ENCODE assay signal across 28 mouse cellular contexts in the genomic region with DNA sequence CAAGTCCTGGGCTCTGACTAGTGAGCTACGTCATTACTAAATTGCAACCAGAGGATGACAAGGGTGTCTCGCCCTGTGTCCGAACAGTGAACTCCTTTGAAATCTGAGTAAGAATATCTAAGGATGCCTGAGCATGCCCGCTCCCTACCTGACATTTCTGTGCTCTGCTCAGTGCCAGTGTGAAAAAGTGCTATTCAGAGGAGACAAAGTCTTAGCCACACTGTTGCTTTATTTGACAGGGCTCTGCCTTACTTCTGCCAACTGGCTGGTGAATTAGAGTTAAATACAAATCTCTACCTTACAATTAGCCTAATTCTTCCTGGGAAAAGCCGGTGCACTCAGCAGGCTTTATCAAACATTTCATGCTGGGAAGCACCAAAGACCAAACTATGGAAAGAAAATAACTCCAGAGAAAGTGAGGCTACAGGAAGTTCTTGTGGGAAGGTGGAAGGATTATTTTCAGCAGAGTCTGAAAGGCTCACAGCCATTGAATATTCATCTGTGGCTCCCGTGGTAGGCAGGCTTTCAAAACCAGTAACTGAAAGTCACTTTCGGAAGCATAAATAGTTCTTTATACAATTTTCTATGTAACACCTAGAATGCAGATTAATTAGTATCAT. TPM values are rescaled to one million over a fixed set of nuclear protein-coding genes. Genes with fewer than 3 reads are reported as not detected.
DNase-seq lines count a peak whose midpoint lies in the region; ATAC-seq and TF ChIP-seq lines count a peak whose summit lies in the region.
"Had no signal": no experiment of that assay in that cellular context is flagged by ENCODE, and none has a peak within 500 bp of the region (broad histone marks: within the 10 kb centered on the region; RNA-seq: fewer than 3 reads in every experiment).

No protein-coding gene starts in this region.

- H3K27me3 ChIP-seq in embryonic facial prominence, embryonic 11.5 days (ENCODE audit: control insufficient read depth, insufficient read depth, low read length) = no peaks in the 10 kb centered on the region
- no peaks in the 10 kb centered on the region for H3K27me3 ChIP-seq in embryonic facial prominence, embryonic 10.5 days (replicated peaks; ENCODE audit: low read depth, poor library complexity, severe bottlenecking)
- H3K27me3 ChIP-seq: embryonic facial prominence, embryonic 12.5 days; liver, embryonic 12.5 days; stomach, embryonic 15.5 days had no signal

- H3K9ac ChIP-seq in embryonic facial prominence, embryonic 11.5 days (replicated peaks; ENCODE audit: low read length) = no peak overlapping the region
- H3K9ac ChIP-seq: embryonic facial prominence, embryonic 12.5 days; liver, embryonic 12.5 days; liver, postnatal 0 days; stomach, embryonic 15.5 days had no signal

- peak; percentile 4 for DNase-seq in embryonic facial prominence, embryonic 11.5 days (ENCODE audit: low spot score)
- no peak for DNase-seq in embryonic facial prominence, embryonic 10.5 days (ENCODE audit: low spot score)
- peak; percentile 61 for DNase-seq in heart, adult 11 months
- DNase-seq in heart, postnatal 36 days = no peak
- no peak for DNase-seq in left cerebral cortex, adult 2 months (ENCODE audit: extremely low spot score in 1 of 2, low spot score in 2 of 2)
- no peak for DNase-seq in left cerebral cortex, postnatal 4 days
- no peak for DNase-seq in layer of hippocampus, adult 18-20 months (ENCODE audit: low spot score in 2 of 2)
- DNase-seq: adrenal gland, postnatal 10 days; cerebellum, adult 11-12 months; cerebellum, postnatal 10 days; gastrocnemius, postnatal 14 days; kidney, adult 9 months; kidney, postnatal 10 days; liver, postnatal 0 days; lung, postnatal 36 days; right cerebral cortex, postnatal 25 days had no signal

- ATAC-seq in embryonic facial prominence, embryonic 11.5 days (replicated peaks; ENCODE audit: insufficient number of reproducible peaks, low FRiP score, low TSS enrichment, low read depth) = no peak
- ATAC-seq: intestine, embryonic 16.5 days; liver, embryonic 12.5 days; liver, postnatal 0 days; midbrain, embryonic 16.5 days; Patski had no signal

- H3K36me3 ChIP-seq in embryonic facial prominence, embryonic 11.5 days (replicated peaks; ENCODE audit: control insufficient read depth, insufficient read depth, low read depth, low read length) = no peaks in the 10 kb centered on the region
- no peaks in the 10 kb centered on the region for H3K36me3 ChIP-seq in embryonic facial prominence, embryonic 10.5 days (replicated peaks)
- H3K36me3 ChIP-seq: embryonic facial prominence, embryonic 12.5 days; heart, embryonic 10.5 days; liver, embryonic 12.5 days; stomach, embryonic 15.5 days had no signal

- H3K4me1 ChIP-seq in embryonic facial prominence, embryonic 11.5 days (ENCODE audit: control insufficient read depth, insufficient read depth, low read length) = no peaks in the 10 kb centered on the region
- H3K4me1 ChIP-seq in embryonic facial prominence, embryonic 10.5 days = peaks cover 8% of the 10 kb centered on the region
- H3K4me1 ChIP-seq: embryonic facial prominence, embryonic 12.5 days; liver, embryonic 12.5 days; stomach, embryonic 15.5 days had no signal

- intact Hi-C loops in heart, postnatal 36 days (cut with DNase I) = no loop called here
- intact Hi-C loops in left cerebral cortex, adult 2 months (cut with DNase I) = loop anchor here (2.0 to 5.0 kb wide), 2 partner anchors 47 to 57 kb away; a partner anchor contains a TSS
- intact Hi-C loops in left cerebral cortex, postnatal 4 days (cut with DNase I) = no loop called here

- TF ChIP-seq CTCF in left cerebral cortex, adult 2 months (IDR thresholded peaks at IDR 0.05) = no peak

- no peak overlapping the region for H3K4me3 ChIP-seq in embryonic facial prominence, embryonic 11.5 days (ENCODE audit: low read depth, low read length)
- H3K4me3 ChIP-seq in embryonic facial prominence, embryonic 10.5 days = no peak overlapping the region
- H3K4me3 ChIP-seq in left cerebral cortex, adult 2 months = no peak overlapping the region
- H3K4me3 ChIP-seq: embryonic facial prominence, embryonic 12.5 days; heart, embryonic 10.5 days; liver, embryonic 12.5 days; stomach, embryonic 15.5 days had no signal

- 29% methylated on average over 7 of the region's 7 CpGs for WGBS in embryonic facial prominence, embryonic 11.5 days
- 37% methylated on average over 7 of the region's 7 CpGs for WGBS in embryonic facial prominence, embryonic 10.5 days

- H3K27ac ChIP-seq in embryonic facial prominence, embryonic 11.5 days (replicated peaks; ENCODE audit: low read depth, low read length) = no peak overlapping the region
- no peak overlapping the region for H3K27ac ChIP-seq in embryonic facial prominence, embryonic 10.5 days (replicated peaks)
- H3K27ac ChIP-seq in left cerebral cortex, adult 2 months = 0 out of 2 replicates have a peak overlapping the region, but pooled peaks have one; percentile 22
- H3K27ac ChIP-seq: embryonic facial prominence, embryonic 12.5 days; heart, embryonic 10.5 days; liver, embryonic 12.5 days; stomach, embryonic 15.5 days had no signal

- H3K9me3 ChIP-seq in embryonic facial prominence, embryonic 11.5 days (replicated peaks; ENCODE audit: control insufficient read depth, low read length) = no peaks in the 10 kb centered on the region
- H3K9me3 ChIP-seq in embryonic facial prominence, embryonic 10.5 days = no peaks in the 10 kb centered on the region
- H3K9me3 ChIP-seq: heart, embryonic 10.5 days; liver, embryonic 12.5 days; stomach, embryonic 15.5 days had no signal

- H3K4me2 ChIP-seq in embryonic facial prominence, embryonic 11.5 days (ENCODE audit: low read depth, low read length) = no peak overlapping the region
- H3K4me2 ChIP-seq: embryonic facial prominence, embryonic 12.5 days; liver, embryonic 12.5 days; midbrain, embryonic 11.5 days; stomach, embryonic 15.5 days had no signal

RNA-seq across cellular contexts. Expression of a gene that starts 57.1 kb away (rescaled TPM):
- 1.7 and 2.6 TPM in 2 replicates for polyA plus RNA-seq in embryonic facial prominence, embryonic 11.5 days (2014; fragmentation: Nextera tagmentation; extraction: Ambion mirVana)
- 2.3 and 2.6 TPM in 2 replicates for polyA plus RNA-seq in embryonic facial prominence, embryonic 10.5 days (2016; fragmentation: Nextera tagmentation; extraction: Ambion mirVana)
- under 1 TPM; 0.83 to 0.98 TPM for total RNA-seq in heart, postnatal 36 days (2021)
- total RNA-seq in left cerebral cortex, adult 2 months (2021) = 10 to 100 TPM; 16.0 to 16.1 TPM
- total RNA-seq in left cerebral cortex, postnatal 4 days (2021) = 10 to 100 TPM; 21.3 to 23.8 TPM
- total RNA-seq in layer of hippocampus, adult 18-20 months (2021) = 10 to 100 TPM; 15.5 to 16.2 TPM
- total RNA-seq: common myeloid progenitor, adult 5-6 weeks; hematopoietic stem cell, adult 5-6 weeks; megakaryocyte, adult 5-6 weeks; MEL had no signal

Comparison
In these comparisons a context has a peak if more than half of its experiments do, and no peak if none do; other contexts are left out.
1. DNase-seq: peak in embryonic facial prominence, embryonic 11.5 days (single experiment) and heart, adult 11 months (single experiment); none in embryonic facial prominence, embryonic 10.5 days (single experiment), heart, postnatal 36 days (0 of 2), left cerebral cortex, adult 2 months (0 of 2), left cerebral cortex, postnatal 4 days (single experiment) and layer of hippocampus, adult 18-20 months (0 of 2).
2. RNA of a gene that starts 57.1 kb away (total RNA-seq): 21.3 to 23.8 TPM in left cerebral cortex, postnatal 4 days, 15.5 to 16.2 TPM in layer of hippocampus, adult 18-20 months and 16.0 to 16.1 TPM in left cerebral cortex, adult 2 months; 0.83 to 0.98 TPM in heart, postnatal 36 days; every median in the first group is over 4 times any median in the second.